Mouse (Mus musculus) midbrain, embryonic 14.5 days (tissue): ENCODE measurements at regions not wholly inside any gene's neighbourhood (a gene's known extent, or its start where the extent isn't known, plus 50 kb on each side); places are given as distances from the start of the nearest gene placed in this dataset. TPM values are rescaled to one million over a fixed set of nuclear protein-coding genes. Genes with fewer than 3 reads are reported as not detected.

Experiments used
- ATAC-seq: fragments of 200-750 bp; cut with Nextera tagmentation; 2 replicates; pipeline ENCODE4 v1.8.0; 2017; ENCODE audit warnings: moderate number of reproducible peaks, moderate library complexity; ENCODE audit not compliant: low FRiP score, low TSS enrichment
- DNase-seq: peaks from one replicate; pipeline ENCODE4 v3.0.0-alpha.2; 2015
- H3K27ac ChIP-seq: fragments of 300-500 bp; sonication (generic); replicated peaks from 2 replicates; pipeline ENCODE4 v1.5.1; 2014; ENCODE audit warnings: mild to moderate bottlenecking, low read depth, low read length, moderate library complexity
- H3K27me3 ChIP-seq: fragments of 300-500 bp; sonication (generic); 2 replicates; pipeline ENCODE4 v1.6.1; 2014; ENCODE audit warnings: low read length, control low read depth, mixed read lengths; ENCODE audit not compliant: control insufficient read depth, insufficient read depth
- H3K36me3 ChIP-seq: fragments of 300-500 bp; sonication (generic); 2 replicates; pipeline ENCODE4 v1.6.1; 2014; ENCODE audit warnings: low read length, control low read depth; ENCODE audit not compliant: control insufficient read depth, insufficient read depth
- H3K4me1 ChIP-seq: fragments of 300-500 bp; sonication (generic); 2 replicates; pipeline ENCODE4 v1.6.1; 2014; ENCODE audit warnings: mild to moderate bottlenecking, antibody characterized with exemption, low read length, control low read depth; ENCODE audit not compliant: control insufficient read depth, insufficient read depth
- H3K4me2 ChIP-seq: fragments of 300-500 bp; sonication (generic); 2 replicates; pipeline ENCODE4 v1.6.1; 2014; ENCODE audit warnings: mild to moderate bottlenecking, low read length, moderate library complexity
- H3K4me3 ChIP-seq: fragments of 300-500 bp; sonication (generic); replicated peaks from 2 replicates; pipeline ENCODE4 v1.5.1; 2014; ENCODE audit warnings: low read depth, low read length
- H3K9ac ChIP-seq: fragments of 300-500 bp; sonication (generic); replicated peaks from 2 replicates; pipeline ENCODE4 v1.6.1; 2014; ENCODE audit warnings: mild to moderate bottlenecking, low read length, moderate library complexity
- H3K9me3 ChIP-seq: fragments of 300-500 bp; sonication (generic); 2 replicates; pipeline ENCODE4 v1.6.1; 2016; ENCODE audit warnings: low read length, control low read depth, mixed read lengths; ENCODE audit not compliant: control insufficient read depth
- WGBS: fragments of 180-500 bp; shearing (Covaris S2); extraction: QIAGEN DNeasy Blood & Tissue Kit; methylation state at CpG from one replicate; pipeline ENCODE4 v1.1.7; 2014; 5-methylcytosine and 5-hydroxymethylcytosine counted together
- microRNA-seq: library from miRNA; unstranded; fragments of <30 nt; microRNA quantifications from one replicate; pipeline ENCODE4, GENCODE M21; 2016

DNA sequence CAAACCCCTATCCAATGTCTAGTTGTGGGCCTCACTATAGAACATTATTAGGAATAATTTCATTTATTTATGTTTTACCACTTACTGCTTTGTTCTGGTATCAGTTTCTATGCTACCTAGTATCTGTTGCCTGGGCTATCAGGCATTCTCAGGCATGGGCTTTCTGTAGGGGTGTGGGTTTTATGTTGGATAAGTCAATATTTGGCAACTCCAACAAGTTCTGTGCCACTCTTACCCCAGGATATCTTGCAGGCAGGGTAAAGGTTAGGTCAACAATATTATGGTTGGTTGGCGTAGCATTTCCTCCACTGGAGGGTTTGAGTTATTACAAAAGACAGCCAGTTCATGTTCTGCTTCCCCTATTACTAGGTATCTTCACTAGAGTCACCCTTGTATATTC lies 65.8 kb downstream of the Smim10l1 start:
- ATAC-seq (no peak), DNase-seq (no peak)
- WGBS: 61% methylated on average over 1 of the region's 1 CpGs
- Histone ChIP-seq H3K9me3 (no peaks in the 10 kb centered on the region), H3K4me2 (no peak overlapping the region), H3K36me3 (no peaks in the 10 kb centered on the region), H3K27me3 (no peaks in the 10 kb centered on the region), H3K4me3 (no peak overlapping the region), H3K27ac (no peak overlapping the region), H3K9ac (no peak overlapping the region), H3K4me1 (no peaks in the 10 kb centered on the region)

- Histone ChIP-seq H3K27me3 (no peaks in the 10 kb centered on the region), H3K9ac (no peak overlapping the region), H3K9me3 (no peaks in the 10 kb centered on the region), H3K36me3 (no peaks in the 10 kb centered on the region), H3K4me1 (no peaks in the 10 kb centered on the region), H3K4me2 (no peak overlapping the region), H3K27ac (no peak overlapping the region), H3K4me3 (no peak overlapping the region)
- 55% methylated on average over 2 of the region's 2 CpGs for WGBS
- ATAC-seq: no peak
- peak; percentile 5 for DNase-seq
Measured at GRCm38 (mm10) chr6:133171286-133171685, 66.6 kb downstream of the Smim10l1 start.

- no peaks in the 10 kb centered on the region for H3K36me3 ChIP-seq
- H3K9me3 ChIP-seq: no peaks in the 10 kb centered on the region
- no peak overlapping the region for H3K4me2 ChIP-seq
- peak; percentile 58 for ATAC-seq
- no peak overlapping the region for H3K4me3 ChIP-seq
- no peaks in the 10 kb centered on the region for H3K4me1 ChIP-seq
- WGBS: 3% methylated on average over 3 of the region's 3 CpGs
- H3K9ac ChIP-seq: no peak overlapping the region
- peak; percentile 71 for DNase-seq
- no peaks in the 10 kb centered on the region for H3K27me3 ChIP-seq
- no peak overlapping the region for H3K27ac ChIP-seq
Measured at GRCm38 (mm10) chr6:133206173-133206572, 85.8 kb upstream of the 5530400C23Rik start.

Small RNAs in the stretch of these regions (microRNA-seq; reads per million reads assigned to microRNA genes)
- gene Gm23403 (not detected), gene Gm25019 (not detected)
